Comparison of ENCODE assay signal across 28 mouse cellular contexts in the genomic region with DNA sequence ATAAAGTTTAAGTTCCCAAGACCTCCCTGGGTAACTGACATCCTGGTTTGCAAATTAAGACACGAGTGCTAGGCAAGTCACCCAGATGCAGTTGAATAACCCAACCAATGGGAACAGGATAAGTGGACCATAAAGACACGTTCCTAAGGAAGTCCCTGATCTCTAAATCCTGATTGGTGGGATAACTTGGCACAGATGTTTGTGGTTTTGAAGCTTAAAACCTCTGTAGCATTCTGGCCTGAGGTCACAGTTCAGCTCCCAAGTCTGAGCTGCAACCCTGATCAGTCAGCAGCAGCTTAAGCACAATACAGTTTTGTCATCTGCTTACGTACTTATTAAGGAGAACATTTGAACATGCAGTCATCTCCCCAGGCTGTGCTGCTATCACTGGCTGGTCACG. TPM values are rescaled to one million over a fixed set of nuclear protein-coding genes. Genes with fewer than 3 reads are reported as not detected.
DNase-seq lines count a peak whose midpoint lies in the region; TF ChIP-seq lines count a peak whose summit lies in the region.
"Had no signal": no experiment of that assay in that cellular context is flagged by ENCODE, and none has a peak within 500 bp of the region (broad histone marks: within the 10 kb centered on the region; RNA-seq: fewer than 3 reads in every experiment).

No protein-coding gene starts in this region.

- no peak for TF ChIP-seq CTCF in MEL (IDR thresholded peaks at IDR 0.05 in 2 of 3, conservative IDR thresholded peaks at IDR 0.05 in 1 of 3; ENCODE audit: control insufficient read depth in 1 of 3, insufficient read depth in 1 of 3, low read depth in 2 of 3, low read length in 3 of 3, poor library complexity in 1 of 3, severe bottlenecking in 1 of 3)

- H3K27ac ChIP-seq in heart, embryonic 10.5 days: no peak overlapping the region
- no peak overlapping the region for H3K27ac ChIP-seq in MEL (ENCODE audit: control insufficient read depth, low read depth, low read length)
- H3K27ac ChIP-seq: embryonic facial prominence, embryonic 10.5 days; embryonic facial prominence, embryonic 13.5 days; forebrain, embryonic 12.5 days; hindbrain, embryonic 12.5 days; hindbrain, embryonic 15.5 days had no signal

- H3K4me1 ChIP-seq in heart, embryonic 10.5 days: no peaks in the 10 kb centered on the region
- peaks cover 4 to 22% of the 10 kb centered on the region in 2 experiments; a peak in 3 of 4 replicates for H3K4me1 ChIP-seq in MEL (ENCODE audit: control insufficient read depth in 1 of 2, insufficient read depth in 2 of 2, low read length in 2 of 2)
- H3K4me1 ChIP-seq: embryonic facial prominence, embryonic 10.5 days; embryonic facial prominence, embryonic 13.5 days; forebrain, embryonic 12.5 days; hindbrain, embryonic 12.5 days; hindbrain, embryonic 15.5 days had no signal

- no peak overlapping the region for H3K9ac ChIP-seq in MEL (ENCODE audit: control insufficient read depth, low read depth, low read length, poor library complexity, severe bottlenecking)
- H3K9ac ChIP-seq: embryonic facial prominence, embryonic 13.5 days; forebrain, embryonic 12.5 days; hindbrain, embryonic 12.5 days; hindbrain, embryonic 15.5 days had no signal

- no peak for TF ChIP-seq POLR2A in MEL (IDR thresholded peaks at IDR 0.05; ENCODE audit: control insufficient read depth in 1 of 2, insufficient read depth in 1 of 2, low read depth in 1 of 2, low read length in 2 of 2, poor library complexity in 1 of 2)

- peak; percentile 9 for DNase-seq in heart, embryonic 10.5 days (ENCODE audit: low spot score)
- no peak for DNase-seq in heart, adult 18-20 months
- DNase-seq in 416B (ENCODE audit: low read depth): peak; percentile 43
- peak; percentile 29 for DNase-seq in MEL (ENCODE audit: low read depth, low spot score)
- DNase-seq in right cerebral cortex, postnatal 25 days: no peak
- DNase-seq in left cerebral cortex, postnatal 10 days (ENCODE audit: extremely low spot score in 1 of 2, low spot score in 2 of 2): no peak
- DNase-seq: adrenal gland, adult 8-10 months; adrenal gland, postnatal 25 days; cerebellum, adult 11-12 months; cerebellum, adult 8-10 months; cerebellum, postnatal 10 days; cerebellum, postnatal 36 days; embryo, embryonic 11 days; gastrocnemius, postnatal 10 days; gastrocnemius, postnatal 36 days had no signal

- intact Hi-C loops in left cerebral cortex, postnatal 10 days (cut with DNase I): loop anchor here (10.0 kb wide), 1 partner anchor 395 kb away; no protein-coding TSS in a partner anchor

- 61% methylated on average over 4 of the region's 4 CpGs for WGBS in heart, embryonic 10.5 days

- no peak overlapping the region for H3K4me3 ChIP-seq in heart, embryonic 10.5 days
- no peak overlapping the region for H3K4me3 ChIP-seq in MEL (ENCODE audit: control insufficient read depth in 1 of 2, insufficient read depth in 1 of 2, low read depth in 2 of 2, low read length in 2 of 2)
- H3K4me3 ChIP-seq: embryonic facial prominence, embryonic 10.5 days; embryonic facial prominence, embryonic 13.5 days; erythroblast, embryonic 14.5 days; forebrain, embryonic 12.5 days; hindbrain, embryonic 12.5 days; hindbrain, embryonic 15.5 days had no signal

- no peaks in the 10 kb centered on the region for H3K27me3 ChIP-seq in heart, embryonic 10.5 days (ENCODE audit: insufficient read depth, poor library complexity, severe bottlenecking)
- H3K27me3 ChIP-seq in MEL (ENCODE audit: control insufficient read depth in 1 of 2, insufficient read depth in 2 of 2, low read length in 2 of 2): no peaks in the 10 kb centered on the region
- H3K27me3 ChIP-seq: embryonic facial prominence, embryonic 13.5 days; forebrain, embryonic 12.5 days; hindbrain, embryonic 12.5 days; hindbrain, embryonic 15.5 days had no signal

- TF ChIP-seq EP300 in MEL (IDR thresholded peaks at IDR 0.05; ENCODE audit: low read depth in 1 of 2, low read length in 2 of 2): no peak

- H3K9me3 ChIP-seq in heart, embryonic 10.5 days: no peaks in the 10 kb centered on the region
- no peaks in the 10 kb centered on the region for H3K9me3 ChIP-seq in MEL (replicated peaks; ENCODE audit: insufficient read depth, low read length)
- H3K9me3 ChIP-seq: embryonic facial prominence, embryonic 10.5 days; embryonic facial prominence, embryonic 13.5 days; forebrain, embryonic 12.5 days; hindbrain, embryonic 12.5 days; hindbrain, embryonic 15.5 days had no signal

- no peak for TF ChIP-seq RAD21 in MEL (IDR thresholded peaks at IDR 0.05; ENCODE audit: low read depth, low read length)

- no peaks in the 10 kb centered on the region for H3K79me2 ChIP-seq in MEL (ENCODE audit: control insufficient read depth, insufficient read depth, low read length, poor library complexity)

- H3K36me3 ChIP-seq in heart, embryonic 10.5 days: peaks cover 18% of the 10 kb centered on the region
- H3K36me3 ChIP-seq in MEL (ENCODE audit: control insufficient read depth in 1 of 2, insufficient read depth in 2 of 2, low read length in 2 of 2): peaks cover 0 to 18% of the 10 kb centered on the region in 2 experiments; a peak in 2 of 4 replicates

TF ChIP-seq in MEL, 35 proteins besides CTCF, POLR2A, EP300 and RAD21:
- TF ChIP-seq JUND (IDR thresholded peaks at IDR 0.05; ENCODE audit: low read depth, low read length): no peak
TF ChIP-seq in MEL: peak in this region for 0.

RNA-seq across cellular contexts. Expression of a gene that starts 22.7 kb away (rescaled TPM):
- polyA plus RNA-seq in heart, embryonic 10.5 days (2016; fragmentation: Nextera tagmentation; extraction: Ambion mirVana): 0.35 and 0.57 TPM in 2 replicates
- under 1 TPM; 0.21 to 0.50 TPM for total RNA-seq in heart, adult 18-20 months (2021)
- total RNA-seq in MEL (2012; rRNA removed): not detected in 2 replicates
- polyA plus RNA-seq in MEL (2012; ENCODE audit: insufficient read depth in 1 of 2, insufficient read length in 2 of 2, low read depth in 1 of 2, low replicate concordance in 2 of 2, missing spikeins in 1 of 2): not detected
- not detected for total RNA-seq in left cerebral cortex, postnatal 10 days (2021)
- total RNA-seq: adrenal gland, postnatal 25 days; gastrocnemius, adult 18-20 months; gastrocnemius, postnatal 36 days; granulocyte monocyte progenitor cell, adult 5-6 weeks; hematopoietic stem cell, adult 5-6 weeks had no signal
- polyA plus RNA-seq: activated CD4-positive, CD25-positive, alpha-beta regulatory T cell, adult 4 months; cortical plate, adult 2 months; heart, postnatal 0 days; hindbrain, embryonic 15.5 days; intestine, postnatal 0 days had no signal

RNA-seq across cellular contexts. Expression of a gene that starts 25.2 kb away (rescaled TPM):
- 32.9 and 37.0 TPM in 2 replicates for polyA plus RNA-seq in heart, embryonic 10.5 days (2016; fragmentation: Nextera tagmentation; extraction: Ambion mirVana)
- total RNA-seq in heart, adult 18-20 months (2021): 10 to 100 TPM; 33.1 to 40.5 TPM
- total RNA-seq in MEL (2012; rRNA removed): 33.1 and 46.4 TPM in 2 replicates
- polyA plus RNA-seq in MEL (2012; ENCODE audit: insufficient read depth in 1 of 2, insufficient read length in 2 of 2, low read depth in 1 of 2, low replicate concordance in 2 of 2, missing spikeins in 1 of 2): 10 to 100 TPM in 1 of 2 experiments, not detected in 1; 24.0 TPM
- total RNA-seq in left cerebral cortex, postnatal 10 days (2021): 10 to 100 TPM; 37.7 to 38.9 TPM

RNA-seq across cellular contexts. Expression of a gene that starts 40.2 kb away (rescaled TPM):
- polyA plus RNA-seq in heart, embryonic 10.5 days (2016; fragmentation: Nextera tagmentation; extraction: Ambion mirVana): 1.7 and 4.6 TPM in 2 replicates
- total RNA-seq in heart, adult 18-20 months (2021): 1 to 10 TPM; 2.1 to 3.4 TPM
- 0.19 TPM in 1 of 2 replicates, not detected in the other for total RNA-seq in MEL (2012; rRNA removed)
- polyA plus RNA-seq in MEL (2012; ENCODE audit: insufficient read depth in 1 of 2, insufficient read length in 2 of 2, low read depth in 1 of 2, low replicate concordance in 2 of 2, missing spikeins in 1 of 2): under 1 TPM in 1 of 2 experiments, not detected in 1; 0.01 TPM
- 1 to 10 TPM; 3.0 to 4.5 TPM for total RNA-seq in left cerebral cortex, postnatal 10 days (2021)
- polyA plus RNA-seq: erythroblast, embryonic 14.5 days had no signal

Comparison
In these comparisons a context has a peak if more than half of its experiments do, and no peak if none do; other contexts are left out.
1. DNase-seq: peak in heart, embryonic 10.5 days (single experiment), 416B (single experiment) and MEL (single experiment); none in heart, adult 18-20 months (0 of 2), right cerebral cortex, postnatal 25 days (single experiment) and left cerebral cortex, postnatal 10 days (0 of 2).